Mouse (Mus musculus): Measurements from ENCODE around the gene Zfp28. TPM values are rescaled to one million over a fixed set of nuclear protein-coding genes. Genes with fewer than 3 reads are reported as not detected.

Gene Zfp28
- 14.4 and 14.9 TPM in 2 replicates for polyA plus RNA-seq (2014; fragmentation: Nextera tagmentation; extraction: Ambion mirVana)

GRCm38 (mm10) chr7:6383044-6383455 is at the start of gene Zfp28:
Zfp28 (plus strand) TSS chr7:6383295.
- Histone ChIP-seq H3K27ac (ENCODE audit: low read depth, low read length) (no peak within 1 kb of the TSS), H3K9ac (ENCODE audit: low read length) (peak within 1 kb of the TSS; percentile 60), H3K4me3 (ENCODE audit: low read depth, low read length) (peak within 1 kb of the TSS; percentile 45), H3K4me2 (ENCODE audit: low read depth) (peak within 1 kb of the TSS; percentile 61), H3K27me3 (ENCODE audit: control insufficient read depth, insufficient read depth, low read length) (no peaks in the 10 kb centered on the region), H3K9me3 (ENCODE audit: control insufficient read depth, low read length) (no peaks in the 10 kb centered on the region), H3K4me1 (ENCODE audit: control insufficient read depth, insufficient read depth, low read length) (peaks cover 4% of the 10 kb centered on the region; the same call in 1 of the 2 replicates), H3K36me3 (ENCODE audit: control insufficient read depth, insufficient read depth, low read length) (no peaks in the 10 kb centered on the region)
- DNase-seq (ENCODE audit: low spot score), result peak; percentile 94
- under 1% methylated on average over 26 of the region's 28 CpGs for WGBS
- peak; percentile 96 for ATAC-seq (ENCODE audit: insufficient read depth, low FRiP score, low TSS enrichment)

- no peak overlapping the region for H3K27ac ChIP-seq (ENCODE audit: low read depth, low read length)
- no peak overlapping the region for H3K9ac ChIP-seq (ENCODE audit: low read length)
- H3K9me3 ChIP-seq (ENCODE audit: control insufficient read depth, low read length), result no peaks in the 10 kb centered on the region
- DNase-seq (ENCODE audit: low spot score) (no peak), ATAC-seq (ENCODE audit: insufficient read depth, low FRiP score, low TSS enrichment) (no peak)
- no peak overlapping the region for H3K4me3 ChIP-seq (ENCODE audit: low read depth, low read length)
- H3K36me3 ChIP-seq (ENCODE audit: control insufficient read depth, insufficient read depth, low read length), result no peaks in the 10 kb centered on the region
- H3K4me2 ChIP-seq (ENCODE audit: low read depth), result no peak overlapping the region
- H3K4me1 ChIP-seq (ENCODE audit: control insufficient read depth, insufficient read depth, low read length), result no peaks in the 10 kb centered on the region
- WGBS, result 78% methylated on average over 5 of the region's 5 CpGs
- H3K27me3 ChIP-seq (ENCODE audit: control insufficient read depth, insufficient read depth, low read length), result no peaks in the 10 kb centered on the region
Observed at GRCm38 (mm10) chr7:6339865-6340264, 43.2 kb upstream of the Zfp28 start.

- Histone ChIP-seq H3K36me3 (ENCODE audit: control insufficient read depth, insufficient read depth, low read length) (no peaks in the 10 kb centered on the region), H3K9ac (ENCODE audit: low read length) (peak within 1 kb of the TSS; percentile 32), H3K27me3 (ENCODE audit: control insufficient read depth, insufficient read depth, low read length) (no peaks in the 10 kb centered on the region), H3K4me3 (ENCODE audit: low read depth, low read length) (peak within 1 kb of the TSS; percentile 35), H3K4me2 (ENCODE audit: low read depth) (peak within 1 kb of the TSS; percentile 15), H3K9me3 (ENCODE audit: control insufficient read depth, low read length) (no peaks in the 10 kb centered on the region), H3K4me1 (ENCODE audit: control insufficient read depth, insufficient read depth, low read length) (no peaks in the 10 kb centered on the region), H3K27ac (ENCODE audit: low read depth, low read length) (no peak within 1 kb of the TSS)
- ATAC-seq (ENCODE audit: insufficient read depth, low FRiP score, low TSS enrichment) (peak; percentile 91), DNase-seq (ENCODE audit: low spot score) (peak; percentile 88)
- WGBS, result under 1% methylated on average over 26 of the region's 26 CpGs
Observed at GRCm38 (mm10) chr7:6343501-6344071, 39.5 kb upstream of the Zfp28 start, which contains the start of gene Gm3854. Gm3854 (plus strand) TSS chr7:6343759.

- peak; percentile 20; the same call in 1 of the 2 replicates for ATAC-seq (ENCODE audit: insufficient read depth, low FRiP score, low TSS enrichment)
- WGBS, result 30% methylated on average over 10 of the region's 10 CpGs
- DNase-seq (ENCODE audit: low spot score), result no peak
Observed at GRCm38 (mm10) chr7:6344124-6344523, 39.0 kb upstream of the Zfp28 start.

GRCm38 (mm10) chr7:6358121-6358520 is 25.0 kb upstream of the Zfp28 start:
- Histone ChIP-seq H3K4me1 (ENCODE audit: control insufficient read depth, insufficient read depth, low read length) (no peaks in the 10 kb centered on the region), H3K36me3 (ENCODE audit: control insufficient read depth, insufficient read depth, low read length) (peaks cover 3% of the 10 kb centered on the region), H3K9ac (ENCODE audit: low read length) (no peak overlapping the region), H3K4me2 (ENCODE audit: low read depth) (no peak overlapping the region), H3K9me3 (ENCODE audit: control insufficient read depth, low read length) (no peaks in the 10 kb centered on the region), H3K27ac (ENCODE audit: low read depth, low read length) (no peak overlapping the region), H3K27me3 (ENCODE audit: control insufficient read depth, insufficient read depth, low read length) (no peaks in the 10 kb centered on the region), H3K4me3 (ENCODE audit: low read depth, low read length) (no peak overlapping the region)
- ATAC-seq (ENCODE audit: insufficient read depth, low FRiP score, low TSS enrichment), result no peak
- no peak for DNase-seq (ENCODE audit: low spot score)
- WGBS, result 71% methylated on average over 2 of the region's 2 CpGs

More at GRCm38 (mm10) chr7:6344124-6344523, 39.0 kb upstream of the Zfp28 start:
- no peaks in the 10 kb centered on the region for H3K4me1 ChIP-seq (ENCODE audit: control insufficient read depth, insufficient read depth, low read length)
- peak overlapping the region; percentile 35 for H3K4me3 ChIP-seq (ENCODE audit: low read depth, low read length)
- no peaks in the 10 kb centered on the region for H3K36me3 ChIP-seq (ENCODE audit: control insufficient read depth, insufficient read depth, low read length)
- H3K4me2 ChIP-seq (ENCODE audit: low read depth), result peak overlapping the region; percentile 15
- no peaks in the 10 kb centered on the region for H3K27me3 ChIP-seq (ENCODE audit: control insufficient read depth, insufficient read depth, low read length)
- H3K9me3 ChIP-seq (ENCODE audit: control insufficient read depth, low read length), result no peaks in the 10 kb centered on the region
- H3K27ac ChIP-seq (ENCODE audit: low read depth, low read length), result no peak overlapping the region
- H3K9ac ChIP-seq (ENCODE audit: low read length), result no peak overlapping the region

- WGBS, result 57% methylated on average over 10 of the region's 10 CpGs
- Histone ChIP-seq H3K36me3 (ENCODE audit: control insufficient read depth, insufficient read depth, low read length) (peaks cover under 1% of the 10 kb centered on the region), H3K27ac (ENCODE audit: low read depth, low read length) (no peak overlapping the region), H3K4me3 (ENCODE audit: low read depth, low read length) (no peak overlapping the region), H3K27me3 (ENCODE audit: control insufficient read depth, insufficient read depth, low read length) (no peaks in the 10 kb centered on the region), H3K4me1 (ENCODE audit: control insufficient read depth, insufficient read depth, low read length) (no peaks in the 10 kb centered on the region), H3K9ac (ENCODE audit: low read length) (no peak overlapping the region), H3K4me2 (ENCODE audit: low read depth) (no peak overlapping the region), H3K9me3 (ENCODE audit: control insufficient read depth, low read length) (no peaks in the 10 kb centered on the region)
- ATAC-seq (ENCODE audit: insufficient read depth, low FRiP score, low TSS enrichment) (no peak), DNase-seq (ENCODE audit: low spot score) (peak; percentile 68)
Observed at GRCm38 (mm10) chr7:6358937-6359590, 24.0 kb upstream of the Zfp28 start.

- H3K9ac ChIP-seq (ENCODE audit: low read length), result no peak overlapping the region
- no peaks in the 10 kb centered on the region for H3K4me1 ChIP-seq (ENCODE audit: control insufficient read depth, insufficient read depth, low read length)
- ATAC-seq (ENCODE audit: insufficient read depth, low FRiP score, low TSS enrichment) (no peak), DNase-seq (ENCODE audit: low spot score) (no peak)
- H3K4me3 ChIP-seq (ENCODE audit: low read depth, low read length), result no peak overlapping the region
- no peak overlapping the region for H3K27ac ChIP-seq (ENCODE audit: low read depth, low read length)
- H3K9me3 ChIP-seq (ENCODE audit: control insufficient read depth, low read length), result no peaks in the 10 kb centered on the region
- H3K4me2 ChIP-seq (ENCODE audit: low read depth), result no peak overlapping the region
- H3K36me3 ChIP-seq (ENCODE audit: control insufficient read depth, insufficient read depth, low read length), result no peaks in the 10 kb centered on the region
- WGBS, result 14% methylated on average over 9 of the region's 9 CpGs
- H3K27me3 ChIP-seq (ENCODE audit: control insufficient read depth, insufficient read depth, low read length), result no peaks in the 10 kb centered on the region
Observed at GRCm38 (mm10) chr7:6360477-6361060, 22.5 kb upstream of the Zfp28 start.

- no peaks in the 10 kb centered on the region for H3K27me3 ChIP-seq (ENCODE audit: control insufficient read depth, insufficient read depth, low read length)
- H3K4me2 ChIP-seq (ENCODE audit: low read depth), result peak overlapping the region; percentile 35
- no peak for ATAC-seq (ENCODE audit: insufficient read depth, low FRiP score, low TSS enrichment)
- no peak for DNase-seq (ENCODE audit: low spot score)
- peak overlapping the region; percentile 41 for H3K4me3 ChIP-seq (ENCODE audit: low read depth, low read length)
- H3K9me3 ChIP-seq (ENCODE audit: control insufficient read depth, low read length), result no peaks in the 10 kb centered on the region
- peak overlapping the region; percentile 71 for H3K27ac ChIP-seq (ENCODE audit: low read depth, low read length)
- 29% methylated on average over 7 of the region's 7 CpGs for WGBS
- no peaks in the 10 kb centered on the region for H3K36me3 ChIP-seq (ENCODE audit: control insufficient read depth, insufficient read depth, low read length)
- H3K4me1 ChIP-seq (ENCODE audit: control insufficient read depth, insufficient read depth, low read length), result no peaks in the 10 kb centered on the region
- H3K9ac ChIP-seq (ENCODE audit: low read length), result peak overlapping the region; percentile 45
Observed at GRCm38 (mm10) chr7:6361756-6362155, 21.3 kb upstream of the Zfp28 start.

Measured in neural tube, embryonic 11.5 days (tissue).